Mouse (Mus musculus) embryonic facial prominence, embryonic 13.5 days (tissue): ENCODE measurements around the gene Ifit3b. TPM values are rescaled to one million over a fixed set of nuclear protein-coding genes. Genes with fewer than 3 reads are reported as not detected.
"Not testable (repeated sequence)": the region's sequence is repeated elsewhere in the genome, so short reads cannot be mapped to it uniquely, and the experiment has no call there.

ENCODE experiments used
- ATAC-seq: fragments of 200-750 bp; cut with Nextera tagmentation; 2 replicates; pipeline ENCODE4 v1.8.0; 2017; ENCODE audit warnings: low read depth; ENCODE audit not compliant: insufficient number of reproducible peaks, insufficient read depth, low FRiP score, low TSS enrichment
- H3K27ac ChIP-seq: fragments of 300-500 bp; sonication (generic); 2 replicates; pipeline ENCODE4 v1.5.1; 2015; ENCODE audit warnings: moderate library complexity, mild to moderate bottlenecking, inconsistent platforms
- H3K27me3 ChIP-seq: fragments of 300-500 bp; sonication (generic); 2 replicates; pipeline ENCODE4 v1.6.1; 2015; ENCODE audit warnings: mild to moderate bottlenecking, inconsistent platforms
- H3K36me3 ChIP-seq: fragments of 300-500 bp; sonication (generic); 2 replicates; pipeline ENCODE4 v1.6.1; 2015; ENCODE audit warnings: mild to moderate bottlenecking, inconsistent platforms
- H3K4me1 ChIP-seq: fragments of 300-500 bp; sonication (generic); 2 replicates; pipeline ENCODE4 v1.6.1; 2015; ENCODE audit warnings: inconsistent platforms
- H3K4me2 ChIP-seq: fragments of 300-500 bp; sonication (generic); 2 replicates; pipeline ENCODE4 v1.6.1; 2015; ENCODE audit warnings: moderate library complexity, mild to moderate bottlenecking, inconsistent platforms
- H3K4me3 ChIP-seq: fragments of 300-500 bp; sonication (generic); 2 replicates; pipeline ENCODE4 v1.5.1; 2015; ENCODE audit warnings: mild to moderate bottlenecking, inconsistent platforms
- H3K9ac ChIP-seq: fragments of 300-500 bp; sonication (generic); 2 replicates; pipeline ENCODE4 v1.6.1; 2015; ENCODE audit warnings: mild to moderate bottlenecking, inconsistent platforms
- H3K9me3 ChIP-seq: fragments of 300-500 bp; sonication (generic); 2 replicates; pipeline ENCODE4 v1.6.1; 2016; ENCODE audit warnings: inconsistent platforms
- WGBS: fragments of 180-500 bp; shearing (Covaris S2); methylation state at CpG from one replicate; pipeline ENCODE4 v1.1.7; 2015; ENCODE audit warnings: mixed read lengths; 5-methylcytosine and 5-hydroxymethylcytosine counted together
- polyA plus RNA-seq: library from polyadenylated mRNA; unstranded; fragments of >200 nt; fragmentation: Nextera tagmentation; extraction: Ambion mirVana; gene quantifications from 2 replicates; pipeline ENCODE4 v1.2.1, GENCODE M21; 2015

The Ifit3b gene
- polyA plus RNA-seq, 1 experiment from 2014 or later = not detected

DNA sequence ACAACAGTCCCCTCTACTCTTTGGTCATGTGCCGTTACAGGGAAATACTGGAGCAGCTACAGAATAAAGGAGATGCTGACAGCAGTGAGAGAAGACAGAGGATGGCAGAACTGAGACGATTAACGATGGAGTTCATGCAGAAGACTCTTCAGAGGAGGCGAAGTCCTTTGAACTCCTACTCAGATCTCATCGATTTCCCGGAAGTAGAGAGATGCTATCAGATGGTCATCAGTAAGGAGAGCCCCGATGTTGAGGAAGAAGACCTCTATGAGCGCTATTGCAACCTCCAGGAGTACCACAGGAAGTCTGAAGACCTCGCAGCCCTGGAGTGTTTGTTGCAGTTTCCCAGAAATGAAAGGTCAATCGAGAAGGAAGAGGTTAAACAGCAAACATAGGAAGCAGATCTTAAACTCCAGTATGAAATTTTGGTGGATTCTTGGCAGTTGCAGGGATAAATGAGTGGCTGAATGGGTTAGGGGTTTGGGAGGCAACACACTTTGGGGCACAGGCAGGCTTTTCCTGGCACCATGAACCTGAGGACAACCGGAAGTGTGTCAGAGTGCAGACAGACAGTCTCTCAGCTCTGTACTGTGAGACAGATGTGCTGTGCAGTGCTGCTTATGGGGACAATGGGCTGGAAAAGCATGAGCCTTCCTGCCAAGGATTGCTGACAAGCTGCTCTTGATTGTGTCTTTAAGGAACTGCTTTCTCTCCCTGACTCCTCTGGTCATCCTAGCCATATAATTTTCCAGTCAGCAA lies 4.7 kb downstream of the Ifit3b start:
- H3K9me3 ChIP-seq, H3K4me3 ChIP-seq, H3K9ac ChIP-seq, H3K4me2 ChIP-seq, H3K27me3 ChIP-seq, H3K36me3 ChIP-seq, H3K4me1 ChIP-seq, ATAC-seq, H3K27ac ChIP-seq: not testable (repeated sequence)
- 83% methylated on average over 5 of the region's 11 CpGs for WGBS

DNA sequence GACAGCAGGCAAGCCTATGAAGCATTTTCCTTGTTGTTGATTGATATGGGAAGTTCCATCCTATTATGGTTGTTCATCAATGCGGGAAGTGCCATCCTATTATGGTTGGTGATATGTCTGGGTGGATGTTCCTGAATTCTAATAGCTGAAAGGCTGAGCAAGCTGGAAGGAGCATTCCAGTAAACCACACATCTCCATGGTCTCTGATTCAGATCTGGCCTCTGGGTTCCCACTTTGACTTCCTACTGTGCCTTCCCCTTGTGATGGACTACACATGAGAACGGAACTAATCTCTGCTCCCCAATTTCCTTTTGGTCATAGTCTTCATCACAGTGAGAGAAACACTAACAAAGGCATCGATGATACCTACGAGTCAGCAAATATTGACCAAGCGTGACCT lies 13.1 kb downstream of the Ifit3b start:
- WGBS = 94% methylated on average over 5 of the region's 5 CpGs
- Histone ChIP-seq H3K9ac (no peak overlapping the region), H3K27ac (no peak overlapping the region), H3K4me2 (no peak overlapping the region), H3K9me3 (no peaks in the 10 kb centered on the region), H3K36me3 (no peaks in the 10 kb centered on the region), H3K4me1 (no peaks in the 10 kb centered on the region), H3K27me3 (no peaks in the 10 kb centered on the region), H3K4me3 (no peak overlapping the region)
- no peak for ATAC-seq

DNA sequence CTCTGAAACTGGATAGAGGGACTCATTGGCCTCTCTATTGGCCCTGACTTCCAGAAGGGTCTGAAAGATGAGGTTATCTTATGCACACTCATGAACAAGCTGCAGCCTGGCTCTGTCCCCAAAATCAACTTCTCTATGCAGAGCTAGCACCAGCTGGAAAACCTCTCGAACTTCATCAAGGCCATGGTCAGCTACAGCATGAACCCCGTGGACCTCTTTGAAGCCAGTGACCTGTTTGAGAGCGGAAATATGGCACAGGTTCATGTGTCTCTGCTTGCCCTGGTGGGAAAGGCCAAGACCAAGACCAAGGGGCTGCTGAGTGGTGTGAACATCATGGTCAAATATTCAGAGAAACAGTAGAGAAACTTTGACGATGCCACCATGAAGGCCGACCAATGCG lies 16.0 kb downstream of the Ifit3b start:
- Histone ChIP-seq H3K9ac (no peak overlapping the region), H3K27ac (no peak overlapping the region), H3K4me3 (no peak overlapping the region), H3K9me3 (no peaks in the 10 kb centered on the region), H3K36me3 (no peaks in the 10 kb centered on the region), H3K4me2 (no peak overlapping the region), H3K27me3 (no peaks in the 10 kb centered on the region), H3K4me1 (no peaks in the 10 kb centered on the region)
- no peak for ATAC-seq
- WGBS = 93% methylated on average over 6 of the region's 6 CpGs

DNA sequence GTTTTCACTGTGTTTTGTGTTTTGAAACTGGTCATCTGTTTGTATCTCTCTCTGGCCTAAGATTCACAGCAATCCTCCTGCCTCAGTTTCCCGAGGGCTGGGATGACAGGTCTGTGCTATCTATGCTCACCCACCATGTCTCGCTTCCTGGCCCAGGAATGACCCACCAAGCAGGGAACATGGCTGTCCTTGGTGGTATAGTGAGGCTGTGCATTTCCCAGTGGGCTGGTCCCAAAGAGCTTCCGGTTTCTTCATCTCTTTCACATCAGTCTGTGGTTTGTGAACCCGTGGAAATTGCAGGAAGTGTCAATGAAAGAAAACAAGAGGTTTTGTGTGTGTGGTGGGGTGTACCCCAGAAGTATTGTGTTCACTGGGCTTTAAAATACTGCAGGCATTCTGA lies 16.9 kb downstream of the Ifit3b start:
- Histone ChIP-seq H3K4me3 (no peak overlapping the region), H3K9ac (no peak overlapping the region), H3K27ac (no peak overlapping the region), H3K9me3 (no peaks in the 10 kb centered on the region), H3K27me3 (no peaks in the 10 kb centered on the region), H3K4me2 (no peak overlapping the region), H3K36me3 (no peaks in the 10 kb centered on the region), H3K4me1 (no peaks in the 10 kb centered on the region)
- no peak for ATAC-seq
- 67% methylated on average over 4 of the region's 4 CpGs for WGBS

DNA sequence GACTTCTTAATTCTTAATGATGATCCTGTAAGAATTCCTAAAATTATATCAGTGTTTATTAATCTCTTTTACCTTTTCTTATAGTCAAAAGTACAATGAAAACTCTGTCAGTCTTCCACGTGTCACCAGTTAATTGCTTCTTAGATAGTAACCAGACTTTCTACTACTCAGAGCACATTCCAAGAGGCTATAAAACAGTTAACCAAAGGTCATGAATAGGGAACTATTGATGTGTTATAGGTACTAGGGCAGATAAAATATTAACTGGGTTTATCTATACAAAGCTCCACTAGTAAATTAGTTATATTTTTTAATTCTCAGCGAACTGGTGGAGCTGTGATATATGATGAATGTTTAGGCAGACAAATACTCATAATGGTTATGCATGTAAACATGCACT lies 19.7 kb downstream of the Ifit3b start:
- Histone ChIP-seq H3K27ac (no peak overlapping the region), H3K4me1 (no peaks in the 10 kb centered on the region), H3K9me3 (no peaks in the 10 kb centered on the region), H3K4me3 (no peak overlapping the region), H3K27me3 (no peaks in the 10 kb centered on the region), H3K36me3 (no peaks in the 10 kb centered on the region), H3K4me2 (no peak overlapping the region), H3K9ac (no peak overlapping the region)
- no peak for ATAC-seq
- WGBS = 78% methylated on average over 2 of the region's 2 CpGs

DNA sequence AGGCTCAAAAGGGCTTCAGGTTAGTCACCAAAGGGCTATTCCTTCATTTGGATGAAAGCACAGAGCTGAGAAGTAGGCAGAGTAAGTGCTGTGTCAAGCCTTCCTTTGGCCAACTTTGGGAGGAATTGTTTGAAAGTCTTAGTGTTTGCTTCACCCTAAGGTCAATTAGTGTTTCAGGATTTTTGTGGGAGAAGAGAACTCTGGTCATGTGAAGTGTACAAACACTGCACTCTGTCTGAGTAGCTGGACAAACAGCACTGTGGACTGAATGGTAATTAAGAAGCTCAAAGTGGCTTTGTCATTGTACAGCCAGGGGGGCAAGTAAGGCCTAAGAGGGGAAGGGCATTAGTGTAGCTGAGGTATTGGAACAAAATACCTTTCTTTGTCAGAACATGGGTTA lies 23.7 kb downstream of the Ifit3b start:
- Histone ChIP-seq H3K36me3 (no peaks in the 10 kb centered on the region), H3K9me3 (no peaks in the 10 kb centered on the region), H3K9ac (no peak overlapping the region), H3K4me1 (no peaks in the 10 kb centered on the region), H3K27me3 (no peaks in the 10 kb centered on the region), H3K4me2 (no peak overlapping the region), H3K4me3 (no peak overlapping the region), H3K27ac (no peak overlapping the region)
- no peak for ATAC-seq

DNA sequence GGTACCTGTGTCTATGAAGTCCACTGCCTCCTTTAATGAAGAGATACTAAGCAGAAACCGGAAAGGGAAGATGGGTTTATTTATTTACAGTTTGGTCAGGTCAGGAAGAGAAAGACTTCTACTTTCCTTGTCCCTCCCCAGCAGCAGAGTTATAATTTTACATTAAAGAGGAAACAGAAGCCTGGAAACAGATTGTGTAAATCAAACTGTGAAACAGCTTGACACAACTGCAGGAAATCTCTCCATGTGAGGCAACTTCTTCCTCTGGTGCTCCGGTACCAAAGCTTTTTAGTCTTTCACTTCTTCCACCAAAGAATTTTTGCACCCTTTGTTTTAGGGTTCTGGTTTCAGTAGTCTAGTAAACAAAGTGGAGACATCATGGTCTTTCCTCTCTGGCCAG lies 25.7 kb downstream of the Ifit3b start:
- ATAC-seq = no peak
- Histone ChIP-seq H3K4me2 (no peak overlapping the region), H3K27ac (no peak overlapping the region), H3K36me3 (no peaks in the 10 kb centered on the region), H3K9me3 (no peaks in the 10 kb centered on the region), H3K4me1 (no peaks in the 10 kb centered on the region), H3K27me3 (0 out of 2 replicates have a peak, but pooled peaks cover 4% of the 10 kb centered on the region), H3K9ac (no peak overlapping the region), H3K4me3 (no peak overlapping the region)
- 72% methylated on average over 2 of the region's 2 CpGs for WGBS

DNA sequence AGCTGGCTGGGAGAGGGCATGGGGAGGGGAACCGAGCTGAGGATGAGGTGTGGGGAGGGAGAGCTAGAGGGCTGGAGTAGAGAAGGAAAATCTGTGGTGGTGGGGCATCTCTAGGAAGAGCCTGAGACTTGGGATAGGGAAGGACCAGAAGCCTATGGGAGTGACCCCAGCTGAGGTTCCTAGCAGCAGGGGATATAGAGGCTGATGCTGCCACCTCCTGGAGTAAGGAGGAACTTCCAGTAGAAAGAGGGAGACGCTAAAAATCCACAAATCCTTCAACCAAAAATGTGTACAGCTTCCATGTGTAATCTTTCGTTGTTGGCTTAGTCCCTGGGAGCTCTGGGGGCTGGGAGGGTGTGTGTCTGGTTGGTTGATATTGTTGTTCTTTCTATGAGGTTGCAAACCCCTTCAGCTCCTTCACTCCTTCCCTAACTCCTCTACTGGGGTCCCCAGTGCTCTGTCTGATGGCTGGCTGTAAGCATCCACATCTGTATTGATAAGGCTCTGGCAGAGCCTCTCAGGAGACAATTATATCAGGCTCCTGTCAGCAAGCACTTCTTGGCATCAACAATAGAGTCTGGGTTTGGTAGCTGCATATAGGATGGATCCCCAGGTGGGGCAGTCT lies 29.3 kb downstream of the Ifit3b start:
- Histone ChIP-seq H3K4me3 (no peak overlapping the region), H3K27me3 (0 out of 2 replicates have a peak, but pooled peaks cover 4% of the 10 kb centered on the region), H3K9ac (no peak overlapping the region), H3K4me1 (peaks cover 6% of the 10 kb centered on the region; the same call in 1 of the 2 replicates), H3K9me3 (no peaks in the 10 kb centered on the region), H3K36me3 (no peaks in the 10 kb centered on the region), H3K27ac (no peak overlapping the region), H3K4me2 (no peak overlapping the region)
- WGBS = 8% methylated on average over 3 of the region's 3 CpGs
- no peak for ATAC-seq

DNA sequence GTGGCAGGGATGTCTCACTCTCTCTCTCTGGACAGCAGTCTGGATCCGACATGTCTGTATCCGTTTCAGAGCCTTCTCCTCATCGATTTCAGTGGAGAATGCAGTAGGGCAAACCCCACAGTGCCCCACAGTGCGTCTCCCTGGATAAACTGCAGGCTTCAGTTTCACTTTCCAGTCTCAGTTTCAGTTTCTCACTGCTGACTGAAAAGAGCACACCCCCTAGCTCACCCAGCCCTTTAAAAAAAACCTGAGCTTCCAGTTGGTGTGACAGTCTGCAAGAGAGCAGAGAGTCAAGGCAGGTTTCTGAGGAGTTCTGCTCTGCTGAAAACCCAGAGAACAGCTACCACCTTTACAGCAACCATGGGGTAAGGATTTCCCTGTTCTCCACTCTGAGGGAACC lies 32.9 kb downstream of the Ifit3b start, which contains the start of the genes Ifit1bl2 and Ifit1:
Gene Ifit1bl2 (minus strand): TSS at position 121 of the 400 bp plus-strand sequence.
Gene Ifit1 (plus strand): TSS at position 249 of the 400 bp plus-strand sequence.
- peak within 1 kb of the TSS; percentile 17; the same call in 1 of the 2 replicates for H3K9ac ChIP-seq
- H3K9me3 ChIP-seq = no peaks in the 10 kb centered on the region
- H3K4me1 ChIP-seq = peaks cover 6% of the 10 kb centered on the region; the same call in 1 of the 2 replicates
- no peak within 1 kb of the TSS for H3K27ac ChIP-seq
- ATAC-seq = no peak
- H3K36me3 ChIP-seq = no peaks in the 10 kb centered on the region
- 36% methylated on average over 4 of the region's 4 CpGs for WGBS
- peak within 1 kb of the TSS; percentile 23; the same call in 1 of the 2 replicates for H3K4me2 ChIP-seq
- no peak within 1 kb of the TSS for H3K4me3 ChIP-seq
- 0 out of 2 replicates have a peak, but pooled peaks cover 4% of the 10 kb centered on the region for H3K27me3 ChIP-seq

DNA sequence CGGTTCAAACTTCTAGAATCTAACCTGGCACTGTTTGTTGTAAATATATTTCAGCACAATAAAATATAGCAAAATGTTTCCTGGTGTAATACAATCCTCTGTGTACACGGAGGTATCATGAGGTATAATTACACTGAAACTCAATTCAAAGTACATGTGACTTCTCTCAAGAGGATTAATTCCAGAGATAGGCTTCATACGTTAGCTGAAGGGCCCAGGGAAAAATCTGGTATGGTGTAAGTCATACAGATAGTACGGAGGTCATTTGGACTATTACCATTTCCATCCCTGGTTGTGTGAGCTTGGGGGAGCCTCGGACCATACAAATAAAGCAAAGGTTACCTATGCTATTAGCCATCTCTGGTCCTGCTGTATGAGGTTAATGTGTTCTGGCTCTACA lies 34.8 kb downstream of the Ifit3b start:
- WGBS = 52% methylated on average over 5 of the region's 5 CpGs
- 0 out of 2 replicates have a peak, but pooled peaks cover 3% of the 10 kb centered on the region for H3K27me3 ChIP-seq
- no peaks in the 10 kb centered on the region for H3K36me3 ChIP-seq
- no peak for ATAC-seq
- no peak overlapping the region for H3K4me2 ChIP-seq
- peaks cover 6% of the 10 kb centered on the region; the same call in 1 of the 2 replicates for H3K4me1 ChIP-seq
- H3K4me3 ChIP-seq = no peak overlapping the region
- no peak overlapping the region for H3K27ac ChIP-seq
- H3K9ac ChIP-seq = no peak overlapping the region
- no peaks in the 10 kb centered on the region for H3K9me3 ChIP-seq

DNA sequence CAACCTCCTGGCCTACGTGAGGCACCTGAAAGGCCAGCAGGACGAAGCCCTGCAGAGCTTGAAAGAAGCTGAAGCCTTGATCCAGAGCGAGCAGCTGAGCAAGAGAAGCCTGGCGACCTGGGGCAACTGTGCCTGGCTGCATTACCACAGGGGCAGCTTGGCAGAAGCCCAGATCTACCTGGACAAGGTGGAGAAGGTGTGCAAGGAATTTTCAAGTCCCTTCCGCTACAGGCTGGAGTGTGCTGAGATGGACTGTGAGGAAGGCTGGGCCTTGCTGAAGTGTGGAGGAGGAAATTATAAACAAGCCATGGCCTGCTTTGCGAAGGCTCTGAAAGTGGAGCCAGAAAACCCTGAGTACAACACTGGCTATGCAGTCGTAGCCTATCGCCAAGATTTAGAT lies 39.9 kb downstream of the Ifit3b start:
- H3K27ac ChIP-seq, ATAC-seq, H3K4me1 ChIP-seq, H3K36me3 ChIP-seq, H3K27me3 ChIP-seq, H3K9ac ChIP-seq, H3K4me3 ChIP-seq, H3K4me2 ChIP-seq, H3K9me3 ChIP-seq: not testable (repeated sequence)
- WGBS = 84% methylated on average over 8 of the region's 8 CpGs

DNA sequence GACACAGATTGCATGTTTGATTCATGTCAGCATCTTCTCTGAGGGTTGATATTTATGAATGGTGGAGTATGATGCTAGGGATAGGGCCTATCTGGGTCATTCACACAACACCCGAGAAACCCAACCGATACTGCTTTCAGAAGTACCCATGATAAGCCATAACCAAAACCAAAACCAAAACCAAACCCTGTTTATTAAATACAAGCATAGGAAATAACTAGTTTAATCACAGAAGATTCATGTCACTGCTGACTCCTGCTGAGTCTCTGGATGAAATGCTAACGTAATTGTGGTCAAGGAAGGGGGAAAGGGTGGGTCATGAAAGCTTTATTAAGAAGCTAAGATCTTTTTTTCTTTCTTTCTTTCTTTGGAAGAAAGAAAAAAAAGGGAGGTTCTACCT lies 42.5 kb downstream of the Ifit3b start:
- H3K27me3 ChIP-seq = no peaks in the 10 kb centered on the region
- no peak overlapping the region for H3K9ac ChIP-seq
- H3K36me3 ChIP-seq = no peaks in the 10 kb centered on the region
- no peaks in the 10 kb centered on the region for H3K9me3 ChIP-seq
- ATAC-seq = no peak
- H3K4me3 ChIP-seq = no peak overlapping the region
- no peak overlapping the region for H3K4me2 ChIP-seq
- H3K4me1 ChIP-seq = no peaks in the 10 kb centered on the region
- H3K27ac ChIP-seq = no peak overlapping the region
- WGBS = 73% methylated on average over 3 of the region's 3 CpGs
